Mouse (Mus musculus): Measurements from ENCODE around the gene Sirt2.

GRCm38 (mm10) chr7:28821261-28821831 lies 54.8 kb downstream of the Sirt2 start:
- TF ChIP-seq POLR2A (IDR thresholded peaks at IDR 0.05; ENCODE audit: control insufficient read depth, extremely low read depth, insufficient read depth, low read length, poor library complexity) (no peak), CTCF (IDR thresholded peaks at IDR 0.05; ENCODE audit: borderline replicate concordance, control insufficient read depth, extremely low read depth, insufficient read depth, low read length, poor library complexity) (no peak)
